Mouse (Mus musculus) thymus, adult 2 months (tissue): Measurements from ENCODE around the gene Chsy1.

Experiments
- CTCF ChIP-seq: fragments of 200-500 bp; IDR thresholded peaks from 2 replicates; pipeline ENCODE4 v1.5.1; 2012; ENCODE audit warnings: mild to moderate bottlenecking, control low read depth, low read length, moderate library complexity, borderline replicate concordance; ENCODE audit not compliant: control insufficient read depth, poor library complexity, insufficient read depth; ENCODE audit errors: extremely low read depth
- POLR2A ChIP-seq: fragments of 200-500 bp; IDR thresholded peaks from 2 replicates; pipeline ENCODE4 v1.6.1; 2012; ENCODE audit warnings: mild to moderate bottlenecking, low read length, control low read depth, moderate library complexity; ENCODE audit not compliant: control insufficient read depth, poor library complexity, insufficient read depth; ENCODE audit errors: extremely low read depth

DNA sequence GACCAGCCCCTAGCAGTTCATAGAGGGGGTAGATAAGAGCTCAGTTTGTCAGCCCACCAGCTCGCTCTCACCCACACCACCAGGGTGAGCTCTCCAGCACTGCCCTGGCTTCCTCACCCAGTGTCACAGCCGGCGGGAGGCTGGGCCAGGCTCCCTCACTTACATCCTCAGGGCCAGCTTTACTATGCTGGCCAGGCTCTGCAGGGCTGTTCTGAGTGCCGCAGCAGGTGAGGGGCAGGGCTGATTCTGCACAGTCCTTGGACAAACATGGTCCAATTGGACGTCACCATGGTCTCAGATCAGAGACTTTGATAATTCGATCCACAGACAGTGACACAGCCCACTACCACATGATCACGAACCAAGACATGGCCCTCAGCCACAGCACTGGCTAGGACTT, 17.8 kb upstream of the Chsy1 start:
- TF ChIP-seq CTCF, result no peak
- TF ChIP-seq POLR2A, result no peak
